In the genomic region with DNA sequence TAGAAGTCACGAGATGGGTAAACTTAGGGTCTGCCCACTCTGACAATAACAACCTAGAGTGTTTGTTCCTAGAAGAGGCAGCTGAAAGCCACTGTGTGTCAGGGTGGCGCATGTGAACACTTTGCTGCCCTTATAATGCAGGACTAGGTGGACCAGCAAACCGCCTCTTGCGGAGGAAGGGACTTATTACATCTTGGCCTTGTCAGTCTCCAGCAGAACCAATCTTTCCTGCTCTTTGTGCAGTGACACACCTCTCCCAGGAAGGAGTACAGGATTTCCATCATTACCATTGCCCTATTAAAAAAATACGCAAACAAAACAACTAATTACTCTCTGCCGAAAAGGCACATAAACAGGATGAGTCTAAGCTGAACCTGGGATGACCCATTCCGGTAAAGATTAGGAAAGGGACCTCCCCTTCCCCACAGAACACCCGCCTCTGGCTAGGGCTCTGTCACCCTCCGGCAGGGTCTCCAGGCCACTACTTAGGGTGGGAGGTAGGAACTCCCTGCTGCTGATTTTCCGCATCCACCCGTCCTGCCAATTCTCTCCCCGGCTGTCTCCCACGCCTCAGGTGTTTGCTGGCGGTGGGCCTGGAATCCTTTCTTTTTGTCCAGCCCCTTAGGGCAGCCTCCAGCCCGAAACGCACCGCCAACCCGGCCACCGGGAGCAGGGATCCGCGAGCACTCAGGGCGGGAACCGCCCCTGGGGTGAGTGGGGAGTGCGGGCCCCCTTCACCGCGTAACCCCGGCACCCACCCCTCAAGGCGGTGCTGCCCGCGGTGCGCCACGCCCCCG, we compare ENCODE assay signal across 9 mouse cellular contexts. TPM values are rescaled to one million over a fixed set of nuclear protein-coding genes. Genes with fewer than 3 reads are reported as not detected.
A peak's percentile ranks its signal among the peaks of the same experiment; 100 is the strongest.
DNase-seq lines count a peak whose midpoint lies in the region; ATAC-seq and TF ChIP-seq lines count a peak whose summit lies in the region.
"Had no signal": no experiment of that assay in that cellular context is flagged by ENCODE, and none has a peak within 500 bp of the region (broad histone marks: within the 10 kb centered on the region; RNA-seq: fewer than 3 reads in every experiment).

No protein-coding gene starts in this region.

- no peaks in the 10 kb centered on the region for H3K36me3 ChIP-seq in kidney, embryonic 14.5 days (ENCODE audit: control insufficient read depth, insufficient read depth, low read length)
- H3K36me3 ChIP-seq in stomach, embryonic 16.5 days (ENCODE audit: control insufficient read depth, insufficient read depth, low read length): no peaks in the 10 kb centered on the region
- H3K36me3 ChIP-seq: G1E had no signal

- H3K4me1 ChIP-seq in kidney, embryonic 14.5 days (ENCODE audit: control insufficient read depth, insufficient read depth, low read length): 0 out of 2 replicates have a peak, but pooled peaks cover 6% of the 10 kb centered on the region
- H3K4me1 ChIP-seq in stomach, embryonic 16.5 days (ENCODE audit: control insufficient read depth, insufficient read depth, low read length): 0 out of 2 replicates have a peak, but pooled peaks cover 4% of the 10 kb centered on the region

- 0 out of 2 replicates have a peak, but pooled peaks have one; percentile 9 for ATAC-seq in frontal cortex, adult (ENCODE audit: low TSS enrichment)
- ATAC-seq in kidney, embryonic 14.5 days (ENCODE audit: low FRiP score, low TSS enrichment): peak; percentile 65
- ATAC-seq in stomach, embryonic 16.5 days (ENCODE audit: insufficient read depth, low FRiP score): peak; percentile 49; the same call in 1 of the 2 replicates

- TF ChIP-seq POLR2A in brain, embryonic 14.5 days (IDR thresholded peaks at IDR 0.05; ENCODE audit: borderline replicate concordance, extremely low read depth, insufficient read depth, insufficient read length, poor library complexity, severe bottlenecking): no peak

- DNase-seq in frontal cortex, postnatal 10 days (ENCODE audit: low spot score in 2 of 2): no peak
- DNase-seq in brain, embryonic 14.5 days (ENCODE audit: low read depth): peak; percentile 63
- DNase-seq in heart, adult 9 months (ENCODE audit: low spot score in 2 of 2): peak; percentile 47 to 74
- DNase-seq in lung, postnatal 14 days: peak; percentile 42
- DNase-seq in MN1 (ENCODE audit: low spot score): no peak

- TF ChIP-seq CTCF in brain, embryonic 14.5 days (IDR thresholded peaks at IDR 0.05; ENCODE audit: borderline replicate concordance, extremely low read depth, insufficient read depth, insufficient read length): peak; percentile 51

- no peaks in the 10 kb centered on the region for H3K9me3 ChIP-seq in kidney, embryonic 14.5 days (ENCODE audit: control insufficient read depth, low read length)
- H3K9me3 ChIP-seq in stomach, embryonic 16.5 days (replicated peaks; ENCODE audit: control insufficient read depth, low read length): no peaks in the 10 kb centered on the region

- peak overlapping the region; percentile 76 for H3K4me3 ChIP-seq in kidney, embryonic 14.5 days (ENCODE audit: low read length)
- H3K4me3 ChIP-seq in stomach, embryonic 16.5 days (replicated peaks; ENCODE audit: low read length): peak overlapping the region; percentile 85

- peak overlapping the region; percentile 95 for H3K4me2 ChIP-seq in kidney, embryonic 14.5 days (replicated peaks; ENCODE audit: low read depth, low read length)
- peak overlapping the region; percentile 94 for H3K4me2 ChIP-seq in stomach, embryonic 16.5 days (ENCODE audit: low read depth, low read length)

- 4% methylated on average over 33 of the region's 33 CpGs for WGBS in kidney, embryonic 14.5 days
- 8% methylated on average over 33 of the region's 33 CpGs for WGBS in stomach, embryonic 16.5 days

- H3K9ac ChIP-seq in kidney, embryonic 14.5 days (ENCODE audit: low read depth, low read length): peak overlapping the region; percentile 85
- peak overlapping the region; percentile 96 for H3K9ac ChIP-seq in stomach, embryonic 16.5 days (ENCODE audit: low read length)

- peak overlapping the region; percentile 59; the same call in 1 of the 2 replicates for H3K27ac ChIP-seq in kidney, embryonic 14.5 days (ENCODE audit: low read depth, low read length)
- peak overlapping the region; percentile 87 for H3K27ac ChIP-seq in stomach, embryonic 16.5 days (ENCODE audit: low read length)

- peaks cover 17% of the 10 kb centered on the region for H3K27me3 ChIP-seq in kidney, embryonic 14.5 days (ENCODE audit: control insufficient read depth, insufficient read depth, low read length)
- H3K27me3 ChIP-seq in stomach, embryonic 16.5 days (ENCODE audit: control insufficient read depth, insufficient read depth, low read length): peaks cover 7% of the 10 kb centered on the region; the same call in 1 of the 2 replicates

RNA-seq across cellular contexts. Expression of a gene that starts 0.6 kb away (rescaled TPM):
- polyA plus RNA-seq in brain, embryonic 14.5 days (2012; rRNA removed): 4.7 and 7.7 TPM in 2 replicates
- polyA plus RNA-seq in kidney, embryonic 14.5 days (2014; fragmentation: Nextera tagmentation; extraction: Ambion mirVana): 10.7 and 13.2 TPM in 2 replicates
- 9.8 and 11.0 TPM in 2 replicates for polyA plus RNA-seq in stomach, embryonic 16.5 days (2015; fragmentation: Nextera tagmentation; extraction: Ambion mirVana)
- polyA plus RNA-seq: G1E had no signal

RNA-seq across cellular contexts. Expression of a gene that starts 37.8 kb away (rescaled TPM):
- polyA plus RNA-seq in brain, embryonic 14.5 days (2012; rRNA removed): 0.32 and 0.37 TPM in 2 replicates
- 5.8 and 9.6 TPM in 2 replicates for polyA plus RNA-seq in kidney, embryonic 14.5 days (2014; fragmentation: Nextera tagmentation; extraction: Ambion mirVana)
- 38.6 and 42.7 TPM in 2 replicates for polyA plus RNA-seq in stomach, embryonic 16.5 days (2015; fragmentation: Nextera tagmentation; extraction: Ambion mirVana)
- polyA plus RNA-seq: G1E had no signal

Comparison
In these comparisons a context has a peak if more than half of its experiments do, and no peak if none do; other contexts are left out.
1. ATAC-seq: peak in every context shown above with its lines; median percentile 65 in kidney, embryonic 14.5 days; 49 in stomach, embryonic 16.5 days; 9 in frontal cortex, adult.
2. DNase-seq: peak in brain, embryonic 14.5 days (single experiment), heart, adult 9 months (2 of 2) and lung, postnatal 14 days (single experiment); none in frontal cortex, postnatal 10 days (0 of 2) and MN1 (single experiment).